Mouse (Mus musculus) stomach, embryonic 14.5 days (tissue): ENCODE measurements around the gene Nr1d1. TPM values are rescaled to one million over a fixed set of nuclear protein-coding genes. Genes with fewer than 3 reads are reported as not detected.

Experiments
- ATAC-seq: fragments of 200-750 bp; cut with Nextera tagmentation; 2 replicates; pipeline ENCODE4 v1.8.0; 2017; ENCODE audit warnings: low read depth, moderate TSS enrichment; ENCODE audit not compliant: insufficient number of reproducible peaks, insufficient read depth, low FRiP score
- H3K27ac ChIP-seq: fragments of 300-500 bp; sonication (generic); 2 replicates; pipeline ENCODE4 v1.5.1; 2014; ENCODE audit warnings: mild to moderate bottlenecking, low read length, moderate library complexity, mixed read lengths
- H3K27me3 ChIP-seq: fragments of 300-500 bp; sonication (generic); 2 replicates; pipeline ENCODE4 v1.6.1; 2014; ENCODE audit warnings: low read length, control low read depth, mixed read lengths; ENCODE audit not compliant: control insufficient read depth, insufficient read depth
- H3K36me3 ChIP-seq: fragments of 300-500 bp; sonication (generic); 2 replicates; pipeline ENCODE4 v1.6.1; 2014; ENCODE audit warnings: mild to moderate bottlenecking, control low read depth, low read length, moderate library complexity, mixed read lengths; ENCODE audit not compliant: control insufficient read depth, insufficient read depth
- H3K4me1 ChIP-seq: fragments of 300-500 bp; sonication (generic); 2 replicates; pipeline ENCODE4 v1.6.1; 2014; ENCODE audit warnings: low read length, control low read depth, mixed read lengths; ENCODE audit not compliant: control insufficient read depth, insufficient read depth
- H3K4me2 ChIP-seq: fragments of 300-500 bp; sonication (generic); replicated peaks from 2 replicates; pipeline ENCODE4 v1.6.1; 2014; ENCODE audit warnings: low read depth, low read length, control low read depth
- H3K4me3 ChIP-seq: fragments of 300-500 bp; sonication (generic); 2 replicates; pipeline ENCODE4 v1.5.1; 2014; ENCODE audit warnings: low read depth, low read length, control low read depth
- H3K9ac ChIP-seq: fragments of 300-500 bp; sonication (generic); replicated peaks from 2 replicates; pipeline ENCODE4 v1.6.1; 2014; ENCODE audit warnings: low read depth, mild to moderate bottlenecking, control low read depth, low read length, moderate library complexity, mixed read lengths
- H3K9me3 ChIP-seq: fragments of 300-500 bp; sonication (generic); 2 replicates; pipeline ENCODE4 v1.6.1; 2016; ENCODE audit warnings: low read depth, low read length, control low read depth; ENCODE audit not compliant: control insufficient read depth
- WGBS: fragments of 180-500 bp; shearing (Covaris S2); extraction: QIAGEN DNeasy Blood & Tissue Kit; methylation state at CpG from one replicate; pipeline ENCODE4 v1.1.7; 2014; 5-methylcytosine and 5-hydroxymethylcytosine counted together
- polyA plus RNA-seq: library from polyadenylated mRNA; unstranded; fragments of >200 nt; fragmentation: Nextera tagmentation; extraction: Ambion mirVana; gene quantifications from 2 replicates; pipeline ENCODE4 v1.2.1, GENCODE M21; 2014

Nr1d1 gene
- polyA plus RNA-seq, 1 experiment from 2014 or later, result 1.7 TPM

GRCm38 (mm10) chr11:98720756-98721155 is 54.4 kb downstream of the Nr1d1 start:
- ATAC-seq, result no peak
- Histone ChIP-seq H3K27ac (no peak overlapping the region), H3K9me3 (no peaks in the 10 kb centered on the region)

More at GRCm38 (mm10) chr11:98720756-98721155, 54.4 kb downstream of the Nr1d1 start:
- 72% methylated on average over 2 of the region's 2 CpGs for WGBS
- Histone ChIP-seq H3K27me3 (no peaks in the 10 kb centered on the region), H3K4me2 (no peak overlapping the region), H3K4me3 (no peak overlapping the region), H3K9ac (no peak overlapping the region), H3K36me3 (peaks cover 12% of the 10 kb centered on the region; the same call in 1 of the 2 replicates), H3K4me1 (0 out of 2 replicates have a peak, but pooled peaks cover 7% of the 10 kb centered on the region)

Other genes with a start within 250 kb of the Nr1d1 start
- 0.23 and 0.41 TPM in 2 replicates for gene Ikzf3, start 229.3 kb downstream of the Nr1d1 start, polyA plus RNA-seq
- 0.46 TPM in 1 of 2 replicates, not detected in the other for gene Zpbp2, start 224.2 kb downstream of the Nr1d1 start, polyA plus RNA-seq
- gene Ormdl3, start 188.0 kb downstream of the Nr1d1 start, polyA plus RNA-seq, result 9.2 and 9.6 TPM in 2 replicates
- not detected in 2 replicates for gene Lrrc3c, start 177.0 kb downstream of the Nr1d1 start, polyA plus RNA-seq
- gene Gm12355, start 149.7 kb downstream of the Nr1d1 start, polyA plus RNA-seq, result 0.59 and 0.94 TPM in 2 replicates
- gene Gsdma3, start 149.0 kb downstream of the Nr1d1 start, polyA plus RNA-seq, result not detected in 2 replicates
- not detected in 2 replicates for gene Gsdma2, start 128.6 kb downstream of the Nr1d1 start, polyA plus RNA-seq
- gene Gsdma, start 111.0 kb downstream of the Nr1d1 start, polyA plus RNA-seq, result 0.12 TPM in 1 of 2 replicates, not detected in the other
- gene Psmd3, start 92.8 kb downstream of the Nr1d1 start, polyA plus RNA-seq, result 126 TPM in 2 replicates
- not detected in 2 replicates for gene Csf3, start 74.1 kb downstream of the Nr1d1 start, polyA plus RNA-seq
- gene Med24, start 45.9 kb downstream of the Nr1d1 start, polyA plus RNA-seq, result 39.9 and 41.0 TPM in 2 replicates
- 61.4 and 62.9 TPM in 2 replicates for gene Thra, start 34.7 kb downstream of the Nr1d1 start, polyA plus RNA-seq
- 21.6 and 22.3 TPM in 2 replicates for gene Msl1, start 20.2 kb upstream of the Nr1d1 start, polyA plus RNA-seq
- 33.7 and 35.1 TPM in 2 replicates for gene Casc3, start 29.6 kb upstream of the Nr1d1 start, polyA plus RNA-seq
- gene Rapgefl1, start 61.5 kb upstream of the Nr1d1 start, polyA plus RNA-seq, result 5.6 and 7.7 TPM in 2 replicates
- 6.8 and 7.1 TPM in 2 replicates for gene Wipf2, start 88.3 kb upstream of the Nr1d1 start, polyA plus RNA-seq
- gene Cdc6, start 132.5 kb upstream of the Nr1d1 start, polyA plus RNA-seq, result 31.4 and 32.6 TPM in 2 replicates
- 54.0 and 56.8 TPM in 2 replicates for gene Rara, start 152.5 kb upstream of the Nr1d1 start, polyA plus RNA-seq
- gene Gjd3, start 207.7 kb upstream of the Nr1d1 start, polyA plus RNA-seq, result not detected in 2 replicates
- gene Top2a, start 248.9 kb upstream of the Nr1d1 start, polyA plus RNA-seq, result 260 and 284 TPM in 2 replicates